Mouse (Mus musculus): ENCODE data around the gene Ppih.

DNA sequence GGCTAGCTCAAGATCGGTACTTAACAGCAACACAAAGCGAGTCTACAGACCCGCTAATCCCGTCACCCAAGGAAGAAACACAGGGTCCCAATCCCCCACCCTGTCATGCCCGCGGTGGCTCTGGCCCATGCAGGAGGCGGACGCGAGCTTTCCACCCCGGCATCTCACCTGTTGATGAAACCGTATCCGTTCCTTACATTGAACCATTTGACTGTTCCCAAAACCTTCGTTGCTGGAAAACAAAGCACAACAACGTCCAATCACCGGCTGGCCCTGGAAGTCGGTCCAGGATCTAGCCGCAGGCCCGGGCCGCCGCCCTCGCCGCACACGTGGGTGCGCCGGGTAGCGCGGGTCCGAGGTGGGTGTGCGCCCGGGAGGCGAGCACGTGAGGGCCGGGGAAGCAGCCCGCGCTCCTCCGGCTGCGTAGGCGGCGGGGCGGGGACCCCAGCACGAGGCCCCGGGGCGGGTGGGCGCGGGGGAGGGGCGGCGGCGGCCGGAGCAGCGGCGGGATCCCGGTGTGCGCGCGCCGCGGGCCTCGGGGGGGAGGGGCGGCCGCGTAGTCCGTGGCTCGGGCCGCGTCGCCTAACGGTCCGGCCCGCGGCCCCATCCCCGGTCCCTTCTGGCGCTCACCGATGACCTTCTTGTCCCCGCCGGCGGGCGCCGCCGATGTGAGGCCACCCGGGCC, 26.6 kb downstream of the Ppih start:
- TF ChIP-seq MAX (IDR thresholded peaks at IDR 0.05; ENCODE audit: low read depth) (no peak), POLR2A (IDR thresholded peaks at IDR 0.05; ENCODE audit: insufficient read length, low read depth) (peak; percentile 42), USF1 (IDR thresholded peaks at IDR 0.05; ENCODE audit: low read depth) (no peak), E2F4 (IDR thresholded peaks at IDR 0.05; ENCODE audit: insufficient read depth) (no peak), MYOG (IDR thresholded peaks at IDR 0.05; ENCODE audit: control insufficient read depth in 1 of 3, insufficient read depth in 1 of 3, insufficient read length in 2 of 3, low read depth in 2 of 3) (no peak), POLR2AphosphoS2 (IDR thresholded peaks at IDR 0.05; ENCODE audit: insufficient read length, low read depth) (peak; percentile 58), TCF3 (IDR thresholded peaks at IDR 0.05; ENCODE audit: insufficient read length, low read depth) (no peak), MYOD1 (IDR thresholded peaks at IDR 0.05; ENCODE audit: control insufficient read depth in 1 of 3, insufficient read length in 2 of 3, low read depth in 2 of 3) (no peak)
